Mouse (Mus musculus) hindbrain, embryonic 12.5 days (tissue): ENCODE data around the gene Igfl3. TPM values are rescaled to one million over a fixed set of nuclear protein-coding genes. Genes with fewer than 3 reads are reported as not detected.

Experiments used
- ATAC-seq: fragments of 200-750 bp; cut with Nextera tagmentation; 2 replicates; pipeline ENCODE4 v1.8.0; 2017; ENCODE audit warnings: moderate TSS enrichment; ENCODE audit not compliant: low FRiP score
- H3K27ac ChIP-seq: fragments of 300-500 bp; sonication (generic); 2 replicates; pipeline ENCODE4 v1.5.1; 2016; ENCODE audit warnings: mild to moderate bottlenecking
- H3K27me3 ChIP-seq: fragments of 300-500 bp; sonication (generic); 2 replicates; pipeline ENCODE4 v1.6.1; 2016; ENCODE audit warnings: mild to moderate bottlenecking
- H3K36me3 ChIP-seq: fragments of 300-500 bp; sonication (generic); 2 replicates; pipeline ENCODE4 v1.6.1; 2016; ENCODE audit warnings: mild to moderate bottlenecking
- H3K4me1 ChIP-seq: fragments of 300-500 bp; sonication (generic); 2 replicates; pipeline ENCODE4 v1.6.1; 2016
- H3K4me2 ChIP-seq: fragments of 300-500 bp; sonication (generic); replicated peaks from 2 replicates; pipeline ENCODE4 v1.6.1; 2016; ENCODE audit warnings: mild to moderate bottlenecking
- H3K4me3 ChIP-seq: fragments of 300-500 bp; sonication (generic); 2 replicates; pipeline ENCODE4 v1.5.1; 2016; ENCODE audit warnings: mild to moderate bottlenecking
- H3K9ac ChIP-seq: fragments of 300-500 bp; sonication (generic); 2 replicates; pipeline ENCODE4 v1.6.1; 2016; ENCODE audit warnings: mild to moderate bottlenecking, moderate library complexity
- H3K9me3 ChIP-seq: fragments of 300-500 bp; sonication (generic); replicated peaks from 2 replicates; pipeline ENCODE4 v1.6.1; 2016; ENCODE audit warnings: mild to moderate bottlenecking
- WGBS: fragments of 180-500 bp; shearing (Covaris S2); methylation state at CpG from one replicate; pipeline ENCODE4 v1.1.7; 2016; 5-methylcytosine and 5-hydroxymethylcytosine counted together
- polyA plus RNA-seq: library from polyadenylated mRNA; unstranded; fragments of >200 nt; fragmentation: Nextera tagmentation; extraction: Ambion mirVana; gene quantifications from 2 replicates; pipeline ENCODE4 v1.2.1, GENCODE M21; 2016

The Igfl3 gene
- not detected in 2 replicates for polyA plus RNA-seq

- no peak within 1 kb of the TSS for H3K4me2 ChIP-seq
- H3K9ac ChIP-seq = no peak within 1 kb of the TSS
- H3K36me3 ChIP-seq = no peaks in the 10 kb centered on the region
- H3K27ac ChIP-seq = no peak within 1 kb of the TSS
- no peak within 1 kb of the TSS for H3K4me3 ChIP-seq
- no peak for ATAC-seq
- no peaks in the 10 kb centered on the region for H3K4me1 ChIP-seq
- peaks cover 59% of the 10 kb centered on the region for H3K9me3 ChIP-seq
- H3K27me3 ChIP-seq = no peaks in the 10 kb centered on the region
Measured at GRCm38 (mm10) chr7:18176194-18176593, at the start of gene Igfl3. Igfl3 (plus strand) TSS chr7:18176494.

GRCm38 (mm10) chr7:18210938-18211337 is 34.6 kb downstream of the Igfl3 start:
- ATAC-seq = no peak
- Histone ChIP-seq H3K27me3 (no peaks in the 10 kb centered on the region), H3K9ac (no peak overlapping the region), H3K4me3 (no peak overlapping the region), H3K4me2 (no peak overlapping the region), H3K27ac (no peak overlapping the region), H3K36me3 (no peaks in the 10 kb centered on the region), H3K4me1 (no peaks in the 10 kb centered on the region), H3K9me3 (peaks cover 14% of the 10 kb centered on the region)
- WGBS = 14% methylated on average over 9 of the region's 9 CpGs

GRCm38 (mm10) chr7:18214699-18215098 is 38.4 kb downstream of the Igfl3 start:
- Histone ChIP-seq H3K4me1 (no peaks in the 10 kb centered on the region), H3K4me3 (no peak overlapping the region), H3K4me2 (no peak overlapping the region), H3K9ac (no peak overlapping the region), H3K27ac (no peak overlapping the region), H3K36me3 (no peaks in the 10 kb centered on the region), H3K27me3 (no peaks in the 10 kb centered on the region), H3K9me3 (peaks cover 25% of the 10 kb centered on the region)
- 58% methylated on average over 1 of the region's 1 CpGs for WGBS
- no peak for ATAC-seq

Other genes starting within 250 kb of the Igfl3 start
- gene Ceacam11, start 204.4 kb upstream of the Igfl3 start, polyA plus RNA-seq = not detected in 2 replicates
- not detected in 2 replicates for gene Ceacam13, start 166.6 kb upstream of the Igfl3 start, polyA plus RNA-seq
- not detected in 2 replicates for gene Ceacam12, start 110.6 kb upstream of the Igfl3 start, polyA plus RNA-seq
- gene Mill1, start 68.9 kb downstream of the Igfl3 start, polyA plus RNA-seq = not detected in 2 replicates
- gene Psg18, start 178.5 kb downstream of the Igfl3 start, polyA plus RNA-seq = not detected in 2 replicates